Mouse (Mus musculus): ENCODE measurements at regions not wholly inside any gene's neighbourhood (a gene's known extent, or its start where the extent isn't known, plus 50 kb on each side); places are given as distances from the start of the nearest gene placed in this dataset.

GRCm38 (mm10) chr1:35786668-35787213 is 281.5 kb upstream of the Hs6st1 start:
- Histone ChIP-seq H3K79me2 (ENCODE audit: control insufficient read depth, insufficient read depth) (no peaks in the 10 kb centered on the region), H3K27me3 (ENCODE audit: control insufficient read depth, insufficient read depth, insufficient read length) (no peaks in the 10 kb centered on the region), H3ac (ENCODE audit: control insufficient read depth, insufficient read length, low read depth) (no peak overlapping the region), H3K4me3 (ENCODE audit: insufficient read depth, poor library complexity, severe bottlenecking) (no peak overlapping the region), H3K36me3 (ENCODE audit: control insufficient read depth, insufficient read depth) (no peaks in the 10 kb centered on the region), H3K79me3 (ENCODE audit: low read depth) (no peaks in the 10 kb centered on the region)
- TF ChIP-seq CTCF (IDR thresholded peaks at IDR 0.05; ENCODE audit: control insufficient read depth, insufficient read depth, insufficient read length) (no peak), MYOG (IDR thresholded peaks at IDR 0.05; ENCODE audit: control insufficient read depth, extremely low read depth, insufficient read length) (no peak)

GRCm38 (mm10) chr1:35797064-35797463 is 271.1 kb upstream of the Hs6st1 start:
- H3K79me2 ChIP-seq (ENCODE audit: control insufficient read depth, insufficient read depth), result no peaks in the 10 kb centered on the region
- no peaks in the 10 kb centered on the region for H3K36me3 ChIP-seq (ENCODE audit: control insufficient read depth, insufficient read depth)
- H3ac ChIP-seq (ENCODE audit: control insufficient read depth, insufficient read length, low read depth), result no peak overlapping the region

GRCm38 (mm10) chr1:35797526-35797925 is 270.7 kb upstream of the Hs6st1 start:
- Histone ChIP-seq H3K27me3 (ENCODE audit: control insufficient read depth, insufficient read depth, insufficient read length) (no peaks in the 10 kb centered on the region), H3K79me3 (ENCODE audit: low read depth) (no peaks in the 10 kb centered on the region), H3K36me3 (ENCODE audit: control insufficient read depth, insufficient read depth) (no peaks in the 10 kb centered on the region), H3K4me3 (ENCODE audit: insufficient read depth, poor library complexity, severe bottlenecking) (no peak overlapping the region), H3K79me2 (ENCODE audit: control insufficient read depth, insufficient read depth) (no peaks in the 10 kb centered on the region), H3ac (ENCODE audit: control insufficient read depth, insufficient read length, low read depth) (no peak overlapping the region)
- TF ChIP-seq MYOG (IDR thresholded peaks at IDR 0.05; ENCODE audit: control insufficient read depth, extremely low read depth, insufficient read length) (no peak), MYOD1 (IDR thresholded peaks at IDR 0.05; ENCODE audit: control insufficient read depth, insufficient read length, low read depth) (no peak), MAX (IDR thresholded peaks at IDR 0.05) (no peak), CEBPB (IDR thresholded peaks at IDR 0.05; ENCODE audit: low read depth) (no peak), FOSL1 (IDR thresholded peaks at IDR 0.05; ENCODE audit: insufficient read depth, low read length, poor library complexity, severe bottlenecking) (no peak), USF1 (IDR thresholded peaks at IDR 0.05; ENCODE audit: low read depth) (no peak), CTCF (IDR thresholded peaks at IDR 0.05; ENCODE audit: control insufficient read depth, insufficient read depth, insufficient read length) (no peak)

More at GRCm38 (mm10) chr1:35797064-35797463, 271.1 kb upstream of the Hs6st1 start:
- H3K27me3 ChIP-seq (ENCODE audit: control insufficient read depth, insufficient read depth, insufficient read length), result no peaks in the 10 kb centered on the region
- H3K79me3 ChIP-seq (ENCODE audit: low read depth), result no peaks in the 10 kb centered on the region
- no peak overlapping the region for H3K4me3 ChIP-seq (ENCODE audit: insufficient read depth, poor library complexity, severe bottlenecking)
- TF ChIP-seq USF1 (IDR thresholded peaks at IDR 0.05; ENCODE audit: low read depth) (no peak), CTCF (IDR thresholded peaks at IDR 0.05; ENCODE audit: control insufficient read depth, insufficient read depth, insufficient read length) (no peak), MAX (IDR thresholded peaks at IDR 0.05) (no peak), FOSL1 (IDR thresholded peaks at IDR 0.05; ENCODE audit: insufficient read depth, low read length, poor library complexity, severe bottlenecking) (no peak), MYOD1 (IDR thresholded peaks at IDR 0.05; ENCODE audit: control insufficient read depth, insufficient read length, low read depth) (no peak), CEBPB (IDR thresholded peaks at IDR 0.05; ENCODE audit: low read depth) (no peak), MYOG (IDR thresholded peaks at IDR 0.05; ENCODE audit: control insufficient read depth, extremely low read depth, insufficient read length) (no peak)

- H3K27me3 ChIP-seq (ENCODE audit: control insufficient read depth, insufficient read depth, insufficient read length), result no peaks in the 10 kb centered on the region
- peak; percentile 2 for TF ChIP-seq MYOD1 (IDR thresholded peaks at IDR 0.05; ENCODE audit: control insufficient read depth, insufficient read length, low read depth)
- no peak for TF ChIP-seq USF1 (IDR thresholded peaks at IDR 0.05; ENCODE audit: low read depth)
These were observed 262.7 kb upstream of the Hs6st1 start for GRCm38 (mm10) chr1:35805546-35805945.

GRCm38 (mm10) chr1:35806329-35806728 is 261.9 kb upstream of the Hs6st1 start:
- Histone ChIP-seq H3K79me3 (ENCODE audit: low read depth) (no peaks in the 10 kb centered on the region), H3K36me3 (ENCODE audit: control insufficient read depth, insufficient read depth) (no peaks in the 10 kb centered on the region), H3K27me3 (ENCODE audit: control insufficient read depth, insufficient read depth, insufficient read length) (no peaks in the 10 kb centered on the region), H3K4me3 (ENCODE audit: insufficient read depth, poor library complexity, severe bottlenecking) (no peak overlapping the region), H3K79me2 (ENCODE audit: control insufficient read depth, insufficient read depth) (no peaks in the 10 kb centered on the region), H3ac (ENCODE audit: control insufficient read depth, insufficient read length, low read depth) (no peak overlapping the region)
- TF ChIP-seq USF1 (IDR thresholded peaks at IDR 0.05; ENCODE audit: low read depth) (no peak), FOSL1 (IDR thresholded peaks at IDR 0.05; ENCODE audit: insufficient read depth, low read length, poor library complexity, severe bottlenecking) (no peak), CTCF (IDR thresholded peaks at IDR 0.05; ENCODE audit: control insufficient read depth, insufficient read depth, insufficient read length) (no peak), MAX (IDR thresholded peaks at IDR 0.05) (no peak), MYOG (IDR thresholded peaks at IDR 0.05; ENCODE audit: control insufficient read depth, extremely low read depth, insufficient read length) (no peak), MYOD1 (IDR thresholded peaks at IDR 0.05; ENCODE audit: control insufficient read depth, insufficient read length, low read depth) (no peak), CEBPB (IDR thresholded peaks at IDR 0.05; ENCODE audit: low read depth) (no peak)

More at GRCm38 (mm10) chr1:35805546-35805945, 262.7 kb upstream of the Hs6st1 start:
- Histone ChIP-seq H3ac (ENCODE audit: control insufficient read depth, insufficient read length, low read depth) (no peak overlapping the region), H3K79me2 (ENCODE audit: control insufficient read depth, insufficient read depth) (no peaks in the 10 kb centered on the region), H3K36me3 (ENCODE audit: control insufficient read depth, insufficient read depth) (no peaks in the 10 kb centered on the region), H3K4me3 (ENCODE audit: insufficient read depth, poor library complexity, severe bottlenecking) (no peak overlapping the region), H3K79me3 (ENCODE audit: low read depth) (no peaks in the 10 kb centered on the region)

- TF ChIP-seq MYOG (IDR thresholded peaks at IDR 0.05; ENCODE audit: control insufficient read depth, extremely low read depth, insufficient read length), result no peak
- TF ChIP-seq MYOD1 (IDR thresholded peaks at IDR 0.05; ENCODE audit: control insufficient read depth, insufficient read length, low read depth), result peak; percentile 62
- no peaks in the 10 kb centered on the region for H3K36me3 ChIP-seq (ENCODE audit: control insufficient read depth, insufficient read depth)
- no peaks in the 10 kb centered on the region for H3K27me3 ChIP-seq (ENCODE audit: control insufficient read depth, insufficient read depth, insufficient read length)
- no peaks in the 10 kb centered on the region for H3K79me2 ChIP-seq (ENCODE audit: control insufficient read depth, insufficient read depth)
- H3K4me3 ChIP-seq (ENCODE audit: insufficient read depth, poor library complexity, severe bottlenecking), result no peak overlapping the region
- H3K79me3 ChIP-seq (ENCODE audit: low read depth), result no peaks in the 10 kb centered on the region
- H3ac ChIP-seq (ENCODE audit: control insufficient read depth, insufficient read length, low read depth), result no peak overlapping the region
These were observed 261.5 kb upstream of the Hs6st1 start for GRCm38 (mm10) chr1:35806731-35807130.

Data from C2C12 (cell line).